Mouse (Mus musculus): ENCODE measurements at regions not wholly inside any gene's neighbourhood (a gene's known extent, or its start where the extent isn't known, plus 50 kb on each side); places are given as distances from the start of the nearest gene placed in this dataset.

GRCm38 (mm10) chr1:83906906-83907305 lies 457.1 kb downstream of the Pid1 start:
- Histone ChIP-seq H3K27ac (ENCODE audit: low read depth) (no peak overlapping the region; the same call in 1 of the 2 replicates), H3K4me2 (ENCODE audit: low read depth, low read length) (no peak overlapping the region), H3K4me1 (ENCODE audit: insufficient read depth) (no peaks in the 10 kb centered on the region), H3K36me3 (replicated peaks; ENCODE audit: insufficient read depth, low read length) (no peaks in the 10 kb centered on the region), H3K9ac (replicated peaks) (no peak overlapping the region), H3K4me3 (ENCODE audit: low read depth, low read length) (no peak overlapping the region), H3K27me3 (ENCODE audit: insufficient read depth, low read length) (no peaks in the 10 kb centered on the region), H3K9me3 (ENCODE audit: low read length) (no peaks in the 10 kb centered on the region)
- peak; percentile 66 for ATAC-seq
- peak; percentile 40 for TF ChIP-seq EP300 (IDR thresholded peaks at IDR 0.05; ENCODE audit: low read depth)
- TF ChIP-seq CTCF (IDR thresholded peaks at IDR 0.05; ENCODE audit: low read depth): no peak
- peak; percentile 25 for DNase-seq

- no peak for ATAC-seq
- H3K4me1 ChIP-seq (ENCODE audit: insufficient read depth): no peaks in the 10 kb centered on the region
- H3K9me3 ChIP-seq (ENCODE audit: low read length): no peaks in the 10 kb centered on the region
- no peak for DNase-seq
- H3K4me3 ChIP-seq (ENCODE audit: low read depth, low read length): no peak overlapping the region
- no peak overlapping the region for H3K9ac ChIP-seq (replicated peaks)
- no peaks in the 10 kb centered on the region for H3K27me3 ChIP-seq (ENCODE audit: insufficient read depth, low read length)
- no peaks in the 10 kb centered on the region for H3K36me3 ChIP-seq (replicated peaks; ENCODE audit: insufficient read depth, low read length)
- H3K4me2 ChIP-seq (ENCODE audit: low read depth, low read length): no peak overlapping the region
- TF ChIP-seq CTCF (IDR thresholded peaks at IDR 0.05; ENCODE audit: low read depth) (no peak), EP300 (IDR thresholded peaks at IDR 0.05; ENCODE audit: low read depth) (no peak)
- H3K27ac ChIP-seq (ENCODE audit: low read depth): no peak overlapping the region
- WGBS (ENCODE audit: insufficient replicate concordance): 68% methylated on average over 4 of the region's 4 CpGs
Observed at GRCm38 (mm10) chr1:83900135-83900534, 463.8 kb downstream of the Pid1 start.

- H3K9ac ChIP-seq (replicated peaks): no peak overlapping the region
- DNase-seq (no peak), ATAC-seq (no peak)
- no peak overlapping the region for H3K27ac ChIP-seq (ENCODE audit: low read depth)
- no peaks in the 10 kb centered on the region for H3K9me3 ChIP-seq (ENCODE audit: low read length)
- no peaks in the 10 kb centered on the region for H3K4me1 ChIP-seq (ENCODE audit: insufficient read depth)
- H3K4me3 ChIP-seq (ENCODE audit: low read depth, low read length): no peak overlapping the region
- no peak overlapping the region for H3K4me2 ChIP-seq (ENCODE audit: low read depth, low read length)
- WGBS (ENCODE audit: insufficient replicate concordance): 41% methylated on average over 5 of the region's 5 CpGs
- TF ChIP-seq CTCF (IDR thresholded peaks at IDR 0.05; ENCODE audit: low read depth): no peak
- TF ChIP-seq EP300 (IDR thresholded peaks at IDR 0.05; ENCODE audit: low read depth): no peak
- H3K36me3 ChIP-seq (replicated peaks; ENCODE audit: insufficient read depth, low read length): no peaks in the 10 kb centered on the region
- H3K27me3 ChIP-seq (ENCODE audit: insufficient read depth, low read length): no peaks in the 10 kb centered on the region
Observed at GRCm38 (mm10) chr1:83896650-83897049, 467.3 kb downstream of the Pid1 start.

GRCm38 (mm10) chr1:83879109-83879399 lies 471.1 kb upstream of the Sphkap start:
- no peak overlapping the region for H3K4me2 ChIP-seq (ENCODE audit: low read depth, low read length)
- 75% methylated on average over 4 of the region's 4 CpGs for WGBS (ENCODE audit: insufficient replicate concordance)
- ATAC-seq: no peak
- H3K27ac ChIP-seq (ENCODE audit: low read depth): no peak overlapping the region
- no peaks in the 10 kb centered on the region for H3K4me1 ChIP-seq (ENCODE audit: insufficient read depth)
- H3K36me3 ChIP-seq (replicated peaks; ENCODE audit: insufficient read depth, low read length): no peaks in the 10 kb centered on the region
- no peak overlapping the region for H3K4me3 ChIP-seq (ENCODE audit: low read depth, low read length)
- TF ChIP-seq EP300 (IDR thresholded peaks at IDR 0.05; ENCODE audit: low read depth) (no peak), CTCF (IDR thresholded peaks at IDR 0.05; ENCODE audit: low read depth) (no peak)
- no peak overlapping the region for H3K9ac ChIP-seq (replicated peaks)
- H3K9me3 ChIP-seq (ENCODE audit: low read length): no peaks in the 10 kb centered on the region
- DNase-seq: no peak
- no peaks in the 10 kb centered on the region for H3K27me3 ChIP-seq (ENCODE audit: insufficient read depth, low read length)

GRCm38 (mm10) chr1:83878330-83879108 lies 470.5 kb upstream of the Sphkap start:
- Histone ChIP-seq H3K4me1 (ENCODE audit: insufficient read depth) (no peaks in the 10 kb centered on the region), H3K27ac (ENCODE audit: low read depth) (no peak overlapping the region), H3K4me3 (ENCODE audit: low read depth, low read length) (no peak overlapping the region), H3K27me3 (ENCODE audit: insufficient read depth, low read length) (no peaks in the 10 kb centered on the region), H3K36me3 (replicated peaks; ENCODE audit: insufficient read depth, low read length) (no peaks in the 10 kb centered on the region), H3K9me3 (ENCODE audit: low read length) (no peaks in the 10 kb centered on the region), H3K4me2 (ENCODE audit: low read depth, low read length) (no peak overlapping the region), H3K9ac (replicated peaks) (no peak overlapping the region)
- 77% methylated on average over 8 of the region's 8 CpGs for WGBS (ENCODE audit: insufficient replicate concordance)
- ATAC-seq (no peak), DNase-seq (no peak)
- TF ChIP-seq CTCF (IDR thresholded peaks at IDR 0.05; ENCODE audit: low read depth) (no peak), EP300 (IDR thresholded peaks at IDR 0.05; ENCODE audit: low read depth) (no peak)

- Histone ChIP-seq H3K27me3 (ENCODE audit: insufficient read depth, low read length) (no peaks in the 10 kb centered on the region), H3K4me3 (ENCODE audit: low read depth, low read length) (no peak overlapping the region), H3K9me3 (ENCODE audit: low read length) (no peaks in the 10 kb centered on the region), H3K4me2 (ENCODE audit: low read depth, low read length) (no peak overlapping the region), H3K27ac (ENCODE audit: low read depth) (no peak overlapping the region), H3K36me3 (replicated peaks; ENCODE audit: insufficient read depth, low read length) (no peaks in the 10 kb centered on the region), H3K4me1 (ENCODE audit: insufficient read depth) (no peaks in the 10 kb centered on the region), H3K9ac (replicated peaks) (no peak overlapping the region)
- TF ChIP-seq EP300 (IDR thresholded peaks at IDR 0.05; ENCODE audit: low read depth): no peak
- no peak for TF ChIP-seq CTCF (IDR thresholded peaks at IDR 0.05; ENCODE audit: low read depth)
- ATAC-seq: no peak
- 56% methylated on average over 5 of the region's 5 CpGs for WGBS (ENCODE audit: insufficient replicate concordance)
- no peak for DNase-seq
Observed at GRCm38 (mm10) chr1:83870853-83871567, 463.0 kb upstream of the Sphkap start.

Measured in liver, postnatal 0 days (tissue).